Mouse (Mus musculus) frontal cortex, adult (tissue): ENCODE measurements around the gene Jak3.
A peak's percentile ranks its signal among the peaks of the same experiment; 100 is the strongest.
"Not testable (repeated sequence)": the region's sequence is repeated elsewhere in the genome, so short reads cannot be mapped to it uniquely, and the experiment has no call there.

Experiments
- ATAC-seq: cut with Nextera tagmentation; 2 replicates; pipeline ENCODE4 v1.9.2; 2017; ENCODE audit warnings: mild to moderate bottlenecking, moderate library complexity, mixed read lengths; ENCODE audit not compliant: low TSS enrichment

The Jak3 gene

DNA sequence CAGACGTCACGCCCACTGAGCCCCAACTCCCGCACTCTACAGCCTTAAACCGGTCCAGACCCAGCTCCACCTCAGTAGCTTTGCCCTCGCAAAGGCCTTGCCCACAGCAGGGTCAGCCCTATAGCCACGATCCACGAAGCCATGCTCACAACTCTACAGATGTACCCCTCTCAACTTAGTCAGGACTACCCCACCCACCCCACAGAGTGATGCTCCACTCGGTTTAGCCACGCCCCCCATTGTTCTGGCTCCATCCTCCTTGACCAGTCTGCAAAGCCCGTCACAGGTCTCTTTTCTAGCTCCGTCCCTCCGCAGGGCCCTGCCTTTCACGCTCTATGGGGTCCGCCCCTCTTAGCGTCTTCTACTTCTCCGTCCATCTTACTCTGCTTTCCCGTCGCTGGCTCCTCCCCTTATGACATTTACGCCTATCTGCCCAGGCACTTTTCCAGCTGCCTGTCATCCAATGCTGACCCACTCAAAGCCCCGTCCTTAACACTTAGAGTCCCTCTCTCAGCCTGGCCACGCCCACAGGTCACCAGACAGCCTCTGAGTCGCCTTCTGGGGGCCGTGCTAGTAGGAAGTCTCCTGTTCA lies 10.1 kb downstream of the Jak3 start:
- 0 out of 2 replicates have a peak, but pooled peaks have one; percentile 9 for ATAC-seq

GRCm38 (mm10) chr8:71687616-71688015 lies 11.5 kb downstream of the Jak3 start:
- no peak for ATAC-seq

- no peak for ATAC-seq
Measured at GRCm38 (mm10) chr8:71689028-71689427, 12.9 kb downstream of the Jak3 start, which contains the start of gene Insl3. Gene Insl3, plus strand, starts transcription at chr8:71689214.

- no peak for ATAC-seq
Measured at GRCm38 (mm10) chr8:71692509-71692908, 16.4 kb downstream of the Jak3 start.

GRCm38 (mm10) chr8:71693166-71694041 lies 17.3 kb downstream of the Jak3 start:
- ATAC-seq: peak; percentile 27; the same call in 1 of the 2 replicates

DNA sequence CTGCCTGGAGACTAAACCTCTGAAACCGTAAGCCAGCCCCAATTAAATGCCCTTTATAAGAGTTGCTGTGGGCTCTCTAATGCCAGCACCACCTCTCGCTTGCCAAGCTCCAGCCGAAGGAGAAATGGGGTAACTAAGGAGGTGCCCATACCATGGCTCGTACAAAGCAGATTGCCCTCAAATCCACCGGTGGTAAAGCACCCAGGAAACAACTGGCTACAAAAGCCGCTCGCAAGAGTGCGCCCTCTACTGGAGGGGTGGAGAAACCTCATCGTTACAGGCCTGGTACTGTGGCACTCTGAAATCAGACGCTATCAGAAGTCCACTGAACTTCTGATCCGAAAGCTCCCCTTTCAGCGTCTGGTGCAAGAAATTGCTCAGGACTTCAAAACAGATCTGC lies 19.4 kb downstream of the Jak3 start:
- ATAC-seq: not testable (repeated sequence)

- no peak for ATAC-seq
Measured at GRCm38 (mm10) chr8:71700493-71701269, 24.6 kb downstream of the Jak3 start.

GRCm38 (mm10) chr8:71701414-71702086 lies 25.5 kb downstream of the Jak3 start, which contains the start of gene B3gnt3:
Gene B3gnt3, minus strand, starts transcription at chr8:71701789.
- no peak for ATAC-seq

- ATAC-seq: no peak
Measured at GRCm38 (mm10) chr8:71702087-71702432, 26.0 kb downstream of the Jak3 start.

DNA sequence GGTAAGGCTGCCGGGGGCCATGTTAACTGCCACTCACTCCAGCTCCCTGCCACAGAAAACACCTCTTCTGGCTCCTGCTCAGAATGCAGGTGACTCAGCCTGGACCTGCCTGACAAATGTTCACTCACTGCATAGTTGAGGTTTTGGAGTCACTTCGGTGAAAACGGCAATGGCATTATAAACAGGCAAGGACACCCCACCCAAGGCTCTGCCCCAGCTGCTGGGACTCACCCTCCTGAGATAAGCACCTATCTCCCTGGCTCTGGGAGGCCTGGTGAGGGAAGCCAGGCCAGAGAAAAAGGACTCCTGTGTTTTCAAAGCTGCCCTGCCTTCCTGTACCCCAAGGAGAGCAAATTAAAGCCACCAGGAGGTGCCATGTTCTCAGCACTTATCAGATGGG lies 26.8 kb downstream of the Jak3 start:
- ATAC-seq: no peak

GRCm38 (mm10) chr8:71703400-71703799 lies 27.3 kb downstream of the Jak3 start:
- ATAC-seq: not testable (repeated sequence)

DNA sequence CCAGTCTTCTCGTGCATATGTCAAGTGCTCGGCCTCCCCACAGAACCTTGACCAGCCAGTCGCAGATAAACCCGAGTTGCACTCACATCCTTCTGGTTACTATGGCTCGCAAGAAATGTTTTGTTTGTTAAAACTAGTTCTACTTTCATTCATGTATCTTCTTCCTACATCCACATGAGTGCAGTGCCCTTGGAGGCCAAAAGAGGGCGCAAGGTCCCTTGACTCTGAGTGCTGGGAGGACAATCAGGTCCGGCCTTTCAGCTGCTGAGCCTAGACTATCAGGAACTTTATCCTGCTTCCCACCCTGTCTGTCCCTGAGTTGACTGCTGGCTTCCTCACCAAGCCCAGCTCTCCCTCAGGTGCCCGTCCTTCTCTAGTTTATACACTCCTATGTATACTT lies 31.8 kb downstream of the Jak3 start:
- no peak for ATAC-seq

DNA sequence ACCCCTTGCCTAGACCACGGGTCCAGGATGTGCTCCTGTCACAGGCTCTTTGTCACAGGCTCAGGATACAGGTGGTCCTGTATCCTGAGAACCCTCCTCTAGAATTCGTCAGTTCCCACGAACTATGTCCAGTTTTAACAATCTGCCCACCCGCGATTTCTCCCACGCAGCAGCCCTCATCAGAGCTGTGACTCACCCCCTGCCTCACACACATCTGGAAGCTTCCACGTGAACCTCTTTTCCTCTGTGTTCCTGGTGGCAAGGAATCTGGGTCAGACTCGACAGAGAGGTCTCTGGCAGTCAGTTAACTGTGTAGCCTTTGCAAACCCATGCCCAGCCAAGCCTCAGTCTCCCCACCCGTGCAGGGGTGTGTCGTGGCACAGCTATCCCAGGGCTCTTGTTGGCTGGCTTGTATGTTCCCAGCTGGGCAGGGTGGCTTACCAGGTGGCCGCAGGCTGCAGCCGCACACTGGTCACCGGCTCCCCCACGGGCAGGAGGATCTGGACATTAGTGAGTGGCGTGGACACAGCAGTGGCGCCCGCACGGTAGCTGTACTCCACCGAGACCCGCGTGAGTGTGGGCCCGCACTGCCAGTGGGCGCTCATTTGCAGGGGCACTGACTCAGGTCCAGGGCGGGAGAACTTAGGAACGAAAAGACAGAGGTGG lies 33.2 kb downstream of the Jak3 start:
- ATAC-seq: peak; percentile 13

DNA sequence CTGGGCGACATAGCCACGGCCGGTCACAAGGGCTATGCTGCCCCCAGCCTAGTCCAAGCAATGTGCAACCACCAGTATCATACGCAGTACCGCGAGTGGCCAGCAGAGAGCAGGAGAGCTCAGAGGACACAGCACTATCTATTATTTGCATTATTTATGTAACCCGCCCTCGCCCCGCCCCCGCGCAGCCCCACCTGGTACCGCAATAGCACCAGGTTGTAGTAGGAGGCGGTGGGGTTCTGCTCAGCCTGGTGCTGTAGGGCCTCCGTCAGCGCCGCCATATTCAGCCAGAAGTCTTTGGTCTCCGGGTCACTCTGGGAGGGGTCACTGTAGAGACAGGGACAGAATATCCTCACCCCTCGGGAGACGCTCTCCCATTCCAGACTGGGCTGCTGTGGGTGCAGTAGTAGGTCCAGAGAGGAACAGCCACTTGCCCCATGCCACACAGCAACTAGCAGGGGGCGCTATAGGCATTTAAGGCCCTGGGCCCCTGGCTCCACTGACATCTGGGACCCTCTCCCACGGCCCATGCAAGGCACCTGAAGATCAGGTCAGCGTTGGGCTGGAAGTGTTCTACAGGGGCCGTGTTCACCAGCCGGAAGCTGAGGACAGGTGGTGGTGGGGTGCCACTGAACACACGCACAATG lies 33.8 kb downstream of the Jak3 start:
- peak; percentile 27 for ATAC-seq

- peak; percentile 44 for ATAC-seq
Measured at GRCm38 (mm10) chr8:71711574-71711973, 35.5 kb downstream of the Jak3 start.

DNA sequence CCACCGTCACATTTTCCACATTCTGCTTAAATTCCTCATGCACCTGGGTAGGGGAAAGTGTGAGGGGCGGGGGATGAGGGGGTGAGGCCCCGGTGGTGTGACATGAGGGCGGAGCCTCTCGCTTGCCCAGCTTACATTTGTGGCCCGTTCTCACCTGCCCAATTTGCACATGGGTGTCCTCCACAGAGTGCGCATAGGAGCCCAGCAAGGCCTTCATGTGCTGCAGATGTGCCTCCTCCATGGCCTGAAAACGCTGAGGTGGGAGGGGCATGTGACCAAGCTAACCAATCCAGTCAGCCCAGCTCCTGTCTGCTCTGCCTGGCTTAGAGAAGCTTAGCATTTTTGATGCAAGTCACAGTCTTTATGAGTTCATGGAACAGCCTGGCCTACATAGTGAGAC lies 39.4 kb downstream of the Jak3 start:
- ATAC-seq: peak; percentile 44

DNA sequence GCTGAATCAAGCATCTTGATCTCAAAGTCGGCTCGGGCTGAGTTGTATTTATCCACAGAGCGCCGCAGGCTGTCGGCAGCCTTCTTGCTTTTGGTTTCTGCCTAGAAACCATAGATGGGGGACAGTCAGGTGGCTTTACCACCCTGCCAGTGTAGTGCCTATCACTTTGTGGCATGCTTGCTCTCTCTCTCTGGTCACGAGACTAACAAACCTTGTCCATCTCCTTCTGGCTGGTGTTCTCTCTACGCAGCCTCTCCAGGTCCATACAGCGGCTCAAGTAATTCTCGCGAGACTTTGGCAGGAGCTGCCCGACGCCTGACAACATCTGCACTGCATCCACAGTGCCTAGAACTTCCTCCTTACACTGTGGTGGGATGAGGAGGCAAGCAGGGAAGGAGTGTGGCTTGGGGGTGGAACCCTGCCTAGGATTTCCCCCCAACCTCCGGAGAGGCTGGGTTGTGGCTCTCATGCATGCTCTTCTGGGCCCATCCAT lies 40.5 kb downstream of the Jak3 start:
- no peak for ATAC-seq

- no peak for ATAC-seq
Measured at GRCm38 (mm10) chr8:71717096-71717495, 41.0 kb downstream of the Jak3 start.

DNA sequence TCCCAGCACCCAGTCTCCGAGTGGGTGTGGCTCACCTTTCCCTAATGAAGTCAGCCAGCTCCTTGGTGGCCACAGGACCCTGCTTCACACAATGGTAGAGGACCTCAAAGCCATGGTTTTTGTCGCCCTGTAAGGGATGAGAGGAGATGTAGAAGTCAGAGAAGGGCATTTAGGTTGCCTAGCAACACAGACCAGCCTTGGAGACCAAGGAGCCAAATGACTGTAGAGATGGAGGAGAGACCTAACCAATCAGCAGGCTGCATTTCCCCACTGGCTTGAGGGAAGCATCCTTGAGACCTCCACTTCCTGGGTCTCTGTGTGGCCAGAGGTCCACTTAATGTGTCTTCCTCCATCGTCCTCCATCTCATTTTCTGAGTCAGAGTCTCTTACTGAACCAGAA lies 42.2 kb downstream of the Jak3 start:
- ATAC-seq: no peak

DNA sequence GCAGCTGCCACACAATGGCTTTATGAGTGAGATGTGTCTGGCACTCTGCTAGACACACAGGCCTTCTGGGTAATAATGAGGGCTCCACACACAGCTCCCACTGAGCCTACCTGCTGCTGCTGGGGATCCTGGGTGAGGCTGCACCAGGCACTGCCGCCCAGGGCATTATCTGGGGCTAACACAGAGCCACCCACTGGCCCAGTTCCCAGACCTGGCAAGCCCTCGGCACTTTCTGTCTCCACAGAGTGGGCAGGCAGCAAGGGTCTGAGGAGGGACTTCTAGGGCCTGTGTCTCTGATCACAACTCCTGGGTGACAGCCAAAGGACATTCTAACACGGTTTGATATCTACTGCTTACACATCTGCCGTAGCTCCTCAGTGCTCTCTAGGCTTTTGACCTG lies 43.1 kb downstream of the Jak3 start:
- ATAC-seq: no peak
